Mouse (Mus musculus) heart, postnatal 25 days (tissue): Measurements from ENCODE around the gene Acnat1. TPM values are rescaled to one million over a fixed set of nuclear protein-coding genes. Genes with fewer than 3 reads are reported as not detected.
"Not testable (repeated sequence)": the region's sequence is repeated elsewhere in the genome, so short reads cannot be mapped to it uniquely, and the experiment has no call there.

Experiments used
- DNase-seq: peaks from one replicate; pipeline ENCODE4 v3.0.0; 2022; ENCODE audit warnings: low spot score
- intact Hi-C: fragments of 180-260 bp; cut with DNase I; formaldehyde crosslinking; loops from one replicate; pipeline ENCODE4 v1.15.1; 2025
- total RNA-seq, 2 experiments: library from RNA; stranded (reverse); gene quantifications; 2 replicates each; pipeline ENCODE4 v1.2.3; 2021

Gene Acnat1
- not detected for total RNA-seq

DNA sequence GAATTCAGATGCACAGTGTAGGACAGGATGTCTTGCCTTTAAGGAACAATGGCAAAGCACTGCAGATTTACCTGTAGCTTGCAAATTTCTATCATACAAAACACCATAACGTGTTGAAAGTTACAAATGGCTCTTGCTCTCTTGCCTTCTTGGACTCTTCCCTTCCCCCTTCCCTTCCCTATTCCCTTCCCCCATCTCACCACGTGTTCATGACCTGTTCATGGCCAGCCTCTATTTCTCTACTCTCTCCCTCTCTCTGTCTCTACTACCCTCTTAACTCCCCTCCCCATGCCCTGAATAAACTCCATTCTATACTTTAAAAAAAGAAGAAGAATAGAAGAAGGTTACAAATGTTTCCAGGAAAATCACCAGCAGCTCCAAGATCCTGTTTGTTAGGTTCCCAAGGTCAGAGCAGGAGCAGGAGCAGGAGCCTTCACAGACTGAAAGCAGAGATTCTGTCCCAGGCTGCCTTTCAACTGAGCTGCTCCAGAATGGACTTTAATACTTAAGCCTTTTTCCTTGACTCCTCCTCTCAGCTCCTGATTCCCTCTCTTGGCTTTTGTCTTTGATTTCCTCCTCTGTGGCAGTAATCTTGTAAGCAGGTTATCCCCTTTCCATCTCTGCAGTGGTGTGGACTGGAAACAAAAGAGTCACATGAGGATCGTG lies at the start of gene Acnat1:
TSS of gene Acnat1 (minus strand) at position 478 of the 666 bp plus-strand sequence.
- DNase-seq: no peak
- intact Hi-C loops: no loop called here

DNA sequence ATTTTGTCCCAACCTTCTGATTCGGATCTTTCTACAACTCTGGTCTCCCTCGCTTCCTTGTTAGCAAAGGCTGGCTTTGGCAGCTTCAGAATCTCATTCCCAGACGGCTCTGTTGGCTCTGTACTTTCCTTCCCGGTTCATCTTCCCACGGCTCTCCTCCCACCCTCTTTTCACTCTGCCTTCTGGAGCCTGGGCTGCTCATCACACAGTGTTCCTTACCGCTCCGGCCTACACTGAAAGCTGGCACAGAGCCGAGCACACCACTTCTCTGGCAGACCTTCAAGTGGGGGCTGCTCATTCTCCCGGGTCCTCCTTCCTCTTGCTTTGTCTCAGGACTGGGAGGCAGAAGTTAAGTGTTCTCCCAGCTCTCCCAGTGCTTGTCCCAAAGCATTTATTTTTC lies 48.9 kb upstream of the Acnat1 start:
- peak; percentile 14 for DNase-seq
- intact Hi-C loops: loop anchor here (2.0 kb wide), 1 partner anchor 106 kb away; no protein-coding TSS in a partner anchor

DNA sequence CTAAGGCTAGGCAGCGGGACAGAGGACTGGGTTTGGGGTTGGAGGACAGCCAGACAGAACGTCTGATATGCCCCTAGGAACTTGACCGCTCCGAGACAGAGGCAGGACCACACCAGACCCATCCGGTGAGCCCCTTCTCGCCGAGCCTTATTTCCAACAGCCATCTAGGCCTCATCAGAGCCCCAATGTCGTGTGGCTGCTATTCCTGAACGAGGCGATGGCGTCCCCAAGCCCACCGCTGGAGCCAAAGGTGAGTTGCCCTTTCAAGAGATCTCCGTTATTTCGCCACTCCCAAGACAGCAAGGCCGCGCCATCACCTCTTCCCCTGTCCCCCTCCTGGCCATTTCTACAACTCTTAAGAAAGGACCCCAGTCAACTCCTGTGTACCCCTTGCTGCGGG lies 47.6 kb upstream of the Acnat1 start:
- DNase-seq: no peak
- intact Hi-C loops: no loop called here

DNA sequence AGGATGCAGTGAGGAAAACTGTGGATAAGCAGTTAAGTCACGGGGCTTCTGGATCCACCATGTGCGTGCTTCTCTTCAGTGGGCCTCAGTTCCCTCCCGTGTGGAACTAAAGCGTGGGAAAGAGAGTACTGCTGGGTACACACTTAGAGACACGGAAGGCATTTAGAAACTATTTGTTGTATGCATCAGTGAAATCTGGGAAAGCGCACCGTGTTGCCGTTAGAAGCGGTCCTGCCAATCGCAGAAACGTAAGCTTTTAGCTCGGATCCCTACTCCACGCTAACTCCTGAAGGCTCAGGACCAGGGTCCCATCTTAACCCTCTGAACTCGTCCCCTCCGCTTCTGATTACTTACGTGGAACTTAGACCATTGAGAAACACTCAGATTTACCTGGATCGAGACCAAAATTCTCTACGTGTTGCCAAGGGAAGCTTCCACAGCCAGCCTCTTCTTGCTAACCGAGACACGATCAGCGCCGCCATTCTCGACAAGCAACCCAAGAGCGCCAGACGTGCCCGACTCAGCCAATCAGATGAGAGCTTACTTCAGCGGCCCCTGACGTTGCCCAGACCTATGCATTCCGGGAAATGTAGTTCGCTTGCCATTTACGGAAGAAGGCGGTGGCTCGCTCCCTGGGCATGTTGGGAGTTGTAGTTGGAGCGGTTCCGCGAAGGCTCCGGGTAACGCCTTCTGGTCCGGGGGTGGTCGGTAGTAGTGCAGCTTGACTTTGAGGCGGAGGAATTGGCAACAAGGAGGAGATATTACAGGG lies 47.0 kb upstream of the Acnat1 start, which contains the start of the genes Mrpl50 and Zfp189:
TSS of gene Mrpl50 (minus strand) at position 522 of the 769 bp plus-strand sequence.
TSS of gene Zfp189 (plus strand) at position 605 of the 769 bp plus-strand sequence.
- intact Hi-C loops: no loop called here
- peak; percentile 92 for DNase-seq

DNA sequence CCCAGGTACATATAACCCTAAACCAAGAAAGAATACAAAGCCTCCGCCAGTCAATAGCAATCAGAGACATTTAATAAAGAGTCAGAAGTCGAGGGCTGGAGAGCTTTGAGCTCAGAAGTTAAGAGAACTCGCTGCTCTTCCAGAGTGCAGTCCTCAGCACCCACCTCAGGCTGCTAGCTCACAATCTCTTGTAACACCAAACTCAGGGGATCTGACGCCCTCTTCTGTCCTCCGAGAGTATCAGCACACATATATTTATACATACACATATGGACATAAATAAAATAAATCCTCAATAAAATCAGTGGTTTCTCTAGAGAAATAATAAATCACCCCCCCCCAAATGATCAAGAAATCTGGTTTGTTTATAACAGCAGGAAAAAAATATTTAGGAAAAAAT lies 45.8 kb upstream of the Acnat1 start:
- intact Hi-C loops: no loop called here
- DNase-seq: no peak

DNA sequence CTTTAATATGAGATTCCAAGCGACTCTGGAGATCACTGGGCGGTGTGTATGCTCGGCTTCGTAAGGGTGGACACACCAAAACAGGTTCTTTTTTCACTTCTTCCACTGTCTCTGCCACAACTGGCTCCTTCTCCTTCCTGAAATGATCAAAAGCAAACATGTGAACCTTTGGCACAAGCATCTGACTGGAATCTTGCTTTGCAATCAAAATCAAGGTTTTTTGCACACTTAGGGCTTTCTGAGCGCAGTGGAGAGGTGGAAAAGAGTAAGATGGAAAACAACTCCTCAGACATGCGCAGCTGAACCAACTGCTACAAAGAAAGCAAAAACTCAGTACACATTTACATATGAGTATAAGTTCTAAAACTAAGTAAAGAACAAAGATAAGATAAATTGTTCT lies 40.7 kb upstream of the Acnat1 start:
- intact Hi-C loops: no loop called here
- DNase-seq: no peak

DNA sequence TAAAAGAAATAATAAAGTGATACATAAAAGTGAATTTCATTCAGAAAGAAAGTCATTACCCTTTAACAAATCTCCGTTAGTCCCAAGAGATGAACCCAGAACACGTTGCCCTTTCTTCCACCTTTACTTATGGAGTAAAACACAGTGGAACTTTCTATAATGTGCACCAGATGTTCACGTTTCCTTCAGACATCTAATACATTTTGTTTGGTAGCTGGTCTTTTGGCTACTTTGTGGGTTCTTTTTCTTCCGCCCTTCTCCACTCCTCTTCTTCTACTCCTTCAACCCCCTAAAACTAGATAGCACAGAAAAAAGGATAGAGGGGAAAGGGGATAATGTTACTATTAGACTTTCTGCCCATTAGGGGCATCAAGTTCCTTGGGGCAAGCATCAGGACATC lies 38.9 kb upstream of the Acnat1 start:
- no peak for DNase-seq
- intact Hi-C loops: no loop called here

DNA sequence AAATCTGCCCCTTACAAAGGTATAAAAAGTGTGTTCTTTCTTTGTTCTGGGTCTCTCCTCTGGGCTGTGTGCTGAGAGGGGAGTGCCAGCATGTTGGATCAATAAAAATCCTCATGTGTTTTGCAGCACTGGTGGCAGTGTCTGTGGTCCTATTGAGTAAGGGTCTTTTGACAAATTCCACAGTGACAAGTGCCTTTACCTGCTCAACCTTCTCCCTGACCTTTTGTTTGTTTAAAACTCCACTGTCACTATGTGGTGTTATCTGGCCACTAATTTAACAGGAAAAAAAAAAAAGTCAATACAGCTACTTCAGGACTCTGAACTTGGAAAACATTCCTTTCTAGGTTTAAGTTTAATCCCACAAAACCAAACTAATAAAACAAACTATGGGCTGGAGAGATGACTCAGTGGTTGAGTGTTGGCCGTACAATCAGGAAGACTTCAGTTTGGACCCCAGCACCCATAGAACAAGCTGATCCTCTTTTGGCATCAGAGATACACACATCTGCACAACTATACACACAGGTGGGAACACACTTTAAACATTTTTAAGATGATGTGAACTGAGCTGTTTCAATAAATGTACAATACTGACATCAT lies 36.6 kb upstream of the Acnat1 start:
- intact Hi-C loops, DNase-seq: not testable (repeated sequence)

DNA sequence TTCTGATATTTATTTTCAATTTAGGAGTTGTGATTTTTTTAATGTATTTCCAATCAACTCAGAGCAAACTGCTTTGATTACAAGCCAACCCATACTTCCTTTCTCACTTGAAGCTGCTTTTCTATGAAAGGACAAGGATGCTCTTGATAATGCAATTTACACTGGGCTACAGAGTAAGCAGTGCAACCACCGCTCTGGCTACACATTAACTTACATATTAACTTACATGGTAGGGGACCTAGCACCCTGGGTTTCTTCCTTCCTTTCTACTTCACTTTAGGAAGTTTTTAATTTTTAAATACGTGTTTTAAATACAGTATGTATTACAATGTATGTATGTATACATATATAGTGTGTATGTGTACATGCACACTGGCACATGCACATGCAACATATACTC lies 35.5 kb upstream of the Acnat1 start:
- intact Hi-C loops: no loop called here
- no peak for DNase-seq

DNA sequence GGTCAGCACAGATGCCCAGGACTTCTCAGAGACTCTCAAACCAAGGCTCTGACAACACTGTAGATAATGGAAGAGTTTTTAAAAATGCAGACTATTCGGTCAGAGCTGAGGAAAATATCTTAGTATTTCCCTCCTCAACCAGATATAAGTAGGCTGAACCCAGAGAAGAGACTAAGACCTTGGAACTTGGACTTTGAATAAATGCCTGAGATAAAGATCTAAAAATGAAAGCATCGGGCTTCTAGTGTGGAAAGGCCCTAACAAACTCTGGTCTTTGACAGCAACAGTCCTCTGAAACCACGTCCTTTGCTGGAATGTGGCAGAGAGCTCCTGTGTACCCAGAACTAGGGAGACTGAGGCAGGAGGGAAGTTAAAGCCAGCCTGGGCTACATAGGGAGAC lies 32.7 kb upstream of the Acnat1 start, which contains the start of gene Baat:
TSS of gene Baat (minus strand) at position 172 of the 400 bp plus-strand sequence.
- DNase-seq: no peak
- intact Hi-C loops: no loop called here

DNA sequence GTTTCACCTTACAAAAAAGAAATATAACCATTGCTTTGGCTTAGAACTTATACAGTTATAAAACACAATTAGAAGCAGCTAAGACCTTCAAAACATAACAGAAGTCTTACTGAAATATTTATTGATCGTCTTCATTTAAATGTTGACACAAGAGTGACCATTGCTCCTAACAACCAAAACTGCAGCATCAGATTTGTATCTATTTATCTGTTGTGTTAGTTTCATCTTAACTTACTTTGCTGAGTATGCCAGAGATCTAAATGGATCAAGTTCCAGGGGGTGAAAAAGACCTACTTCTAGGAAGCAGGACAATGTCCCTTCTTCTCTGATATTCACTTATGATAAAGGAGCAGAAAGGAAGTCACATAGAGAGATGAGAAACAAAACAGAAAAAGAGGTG lies 29.9 kb upstream of the Acnat1 start:
- no peak for DNase-seq
- intact Hi-C loops: no loop called here

DNA sequence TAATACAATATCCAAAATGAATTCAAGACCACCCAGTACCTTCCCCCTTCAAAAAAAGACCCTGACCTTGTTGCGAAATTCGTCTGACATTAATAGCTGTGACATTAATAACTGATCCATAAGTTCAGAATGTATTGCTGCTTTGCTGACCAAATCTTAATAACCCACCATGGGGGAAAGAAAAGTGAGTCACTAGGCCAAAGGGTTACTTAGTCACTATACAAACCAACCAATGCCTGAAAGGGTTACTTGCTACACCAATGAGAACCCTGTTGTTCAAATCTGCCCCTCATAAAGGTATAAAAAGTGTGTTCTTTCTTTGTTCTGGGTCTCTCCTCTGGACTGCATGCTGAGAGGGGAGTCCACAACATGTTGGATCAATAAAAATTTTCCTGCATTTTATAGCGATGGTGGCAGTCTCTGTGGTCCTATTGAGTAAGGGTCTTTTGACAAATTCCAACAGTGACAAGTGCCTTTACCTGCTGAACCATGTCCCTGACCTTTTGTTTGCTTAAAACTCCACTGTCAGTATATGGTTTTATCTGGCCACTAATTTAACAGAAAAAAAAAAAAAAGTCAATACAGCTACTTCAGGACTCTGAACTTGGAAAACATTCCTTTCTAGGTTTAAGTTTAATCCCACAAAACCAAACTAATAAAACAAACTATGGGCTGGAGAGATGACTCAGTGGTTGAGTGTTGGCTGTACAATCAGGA lies 12.4 kb upstream of the Acnat1 start:
- intact Hi-C loops: not testable (repeated sequence)

DNA sequence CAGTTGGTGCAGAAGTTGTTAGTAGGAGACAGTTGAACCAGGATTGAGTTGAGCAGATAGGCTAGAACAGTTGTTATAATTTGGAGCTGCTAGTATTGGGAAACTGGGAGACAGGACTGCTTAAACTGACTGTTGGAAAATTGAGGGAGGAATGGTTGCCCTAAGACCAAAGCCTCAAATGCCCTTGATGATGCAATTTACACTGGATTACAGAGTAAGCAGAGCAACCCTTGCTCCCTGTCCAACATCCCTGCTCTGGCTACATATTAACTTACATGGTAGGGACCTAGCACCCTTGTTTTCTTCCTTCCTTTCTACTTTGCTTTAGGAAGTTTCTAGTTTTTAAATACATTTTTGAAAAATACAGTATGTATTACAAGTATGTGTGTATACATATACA lies 11.7 kb upstream of the Acnat1 start:
- DNase-seq: no peak
- intact Hi-C loops: no loop called here

More for the DNA sequence above, 12.4 kb upstream of the Acnat1 start:
- not testable (repeated sequence) for DNase-seq

DNA sequence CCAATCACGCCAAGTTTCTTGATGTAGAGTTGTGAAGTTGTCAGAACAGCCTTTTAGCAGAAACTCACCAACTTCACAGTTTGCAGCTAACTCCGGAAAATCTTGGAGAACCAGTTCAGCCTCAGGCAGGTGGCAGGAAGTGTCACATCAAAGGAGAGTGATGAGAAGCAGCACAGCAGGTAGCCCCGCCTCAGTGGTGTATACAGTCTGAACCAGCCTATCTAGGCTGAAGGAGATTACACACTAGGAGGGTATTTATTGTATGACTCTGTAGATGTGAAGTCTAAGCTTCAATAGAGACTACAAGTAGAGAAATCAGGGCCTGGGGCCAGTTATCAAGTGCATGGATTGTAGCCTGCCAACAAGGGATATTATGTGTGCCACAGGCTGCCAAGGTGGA lies 7.2 kb upstream of the Acnat1 start:
- no peak for DNase-seq
- intact Hi-C loops: no loop called here

DNA sequence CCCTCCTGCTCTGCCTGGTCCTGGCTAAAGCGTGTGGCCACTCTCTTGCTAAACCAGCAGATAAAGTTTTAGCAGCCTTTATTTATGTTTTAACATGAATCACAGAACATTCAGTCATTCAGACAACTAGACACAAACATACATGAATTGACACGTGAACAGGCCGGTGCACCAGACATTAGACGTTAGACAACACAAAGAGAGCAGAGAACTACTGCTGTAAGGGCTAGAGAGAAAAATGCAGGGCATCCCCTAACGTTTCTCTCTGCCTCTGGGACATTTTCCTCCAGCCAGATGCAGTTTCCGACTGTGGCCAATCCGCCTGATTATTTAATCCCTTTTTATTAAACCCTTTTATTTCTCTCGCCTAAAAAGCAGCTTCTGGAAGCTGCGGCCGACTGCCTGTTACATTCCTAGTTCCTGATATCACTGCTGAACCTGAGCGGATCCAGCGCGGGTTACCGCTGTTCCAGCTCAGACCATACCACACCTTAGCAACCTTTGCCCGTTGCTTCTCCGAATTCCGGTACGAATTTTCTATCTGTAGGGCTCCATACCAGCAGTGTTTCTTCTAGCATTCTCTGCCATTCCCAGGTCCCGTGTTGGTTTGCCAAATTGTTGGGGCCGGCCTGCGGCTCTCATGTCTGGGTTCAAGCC lies 6.5 kb upstream of the Acnat1 start:
- intact Hi-C loops: no loop called here
- DNase-seq: no peak

DNA sequence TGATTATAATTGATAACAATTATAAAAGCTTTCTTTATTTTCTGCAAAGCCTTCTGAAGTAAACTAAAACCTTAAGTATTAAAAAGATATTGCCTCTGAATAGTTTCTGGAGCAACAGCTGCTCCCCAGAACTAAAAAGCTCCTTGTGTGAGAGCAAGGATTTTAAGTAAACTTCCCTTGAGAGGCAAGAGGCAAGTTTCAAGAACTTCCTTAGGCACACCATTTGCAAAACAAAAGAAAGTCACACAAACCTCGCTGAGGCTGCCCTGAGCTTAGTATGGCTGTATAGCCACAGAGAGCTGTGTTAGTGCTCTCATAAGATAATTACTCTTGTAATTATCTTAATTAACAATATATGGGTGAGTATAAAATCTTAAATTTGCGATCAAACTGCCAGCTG lies 5.3 kb upstream of the Acnat1 start:
- intact Hi-C loops, DNase-seq: not testable (repeated sequence)

DNA sequence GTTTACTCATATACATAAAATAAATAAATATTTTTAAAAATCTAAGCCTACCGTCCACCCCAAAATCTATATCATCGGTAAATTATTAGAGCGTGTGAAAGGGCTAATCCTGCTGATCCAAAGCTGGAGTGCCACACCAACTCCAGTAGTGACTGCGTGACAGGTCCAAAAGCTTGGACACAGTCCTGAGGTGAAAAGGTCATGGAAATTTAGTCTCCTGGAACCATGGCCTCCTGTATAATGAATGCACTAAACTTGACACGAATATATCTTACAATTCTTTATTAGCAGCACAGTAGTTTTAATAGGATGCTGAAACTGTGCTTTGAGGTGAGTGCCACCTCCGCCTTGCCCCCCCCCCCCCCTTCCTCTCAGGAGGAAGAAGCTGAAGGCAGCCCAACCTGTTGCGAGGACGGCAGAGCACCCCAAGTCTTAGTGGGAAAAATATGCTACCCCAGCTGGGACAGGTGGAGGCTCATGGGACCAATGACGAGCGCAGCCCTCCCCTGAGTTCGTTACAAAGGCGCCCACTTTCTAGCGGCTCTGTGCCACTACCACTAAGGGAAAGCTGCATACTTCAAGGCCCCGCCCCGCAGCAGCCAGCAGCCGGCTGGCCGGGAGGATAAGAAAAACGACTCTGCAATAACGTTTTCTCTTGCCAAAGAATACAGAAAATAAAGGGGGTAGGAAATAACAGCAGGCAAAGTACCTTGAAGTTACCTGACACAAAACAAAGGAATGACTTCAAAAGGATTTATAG lies 4.6 kb upstream of the Acnat1 start:
- DNase-seq: no peak

DNA sequence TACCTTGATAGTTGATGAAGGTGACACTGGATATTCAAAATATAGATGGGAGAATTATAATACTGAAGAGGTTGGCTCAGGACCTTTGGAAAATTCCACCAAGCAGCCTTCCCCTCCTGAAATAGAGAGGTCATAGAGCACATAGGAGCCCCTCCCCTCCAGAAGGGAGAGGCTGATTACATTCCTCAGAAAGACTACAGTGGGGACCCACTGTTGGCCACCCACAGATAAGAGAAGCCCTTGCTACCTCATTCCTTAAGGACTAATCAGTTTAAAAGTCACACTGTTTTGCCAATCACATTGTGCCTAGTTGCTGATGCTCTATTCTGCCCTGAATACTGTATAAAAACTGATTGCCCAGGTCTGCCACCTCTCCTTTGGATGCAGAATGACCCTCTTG lies 871 bp upstream of the Acnat1 start:
- intact Hi-C loops: no loop called here
- DNase-seq: no peak

More for the DNA sequence above, 4.6 kb upstream of the Acnat1 start:
- intact Hi-C loops: no loop called here
